Mouse (Mus musculus): ENCODE measurements around the gene Ahrr.

GRCm38 (mm10) chr13:74329321-74329720 is 37.2 kb upstream of the Ahrr start:
- no peak for TF ChIP-seq ZNF384 (IDR thresholded peaks at IDR 0.05; ENCODE audit: low read depth, low read length)
- no peak for TF ChIP-seq CHD2 (IDR thresholded peaks at IDR 0.05; ENCODE audit: low read depth, low read length)
- no peak for TF ChIP-seq MAFK (IDR thresholded peaks at IDR 0.05; ENCODE audit: insufficient read depth, low read depth, low read length)
- TF ChIP-seq ZC3H11A (IDR thresholded peaks at IDR 0.05; ENCODE audit: borderline replicate concordance, low read depth, low read length): no peak
- no peak for TF ChIP-seq HCFC1 (IDR thresholded peaks at IDR 0.05; ENCODE audit: borderline replicate concordance, insufficient read depth, low read length)

All from ES-E14 (cell line).